Mouse (Mus musculus): ENCODE measurements around the gene Ube2l3. TPM values are rescaled to one million over a fixed set of nuclear protein-coding genes. Genes with fewer than 3 reads are reported as not detected.
"Not testable (repeated sequence)": the region's sequence is repeated elsewhere in the genome, so short reads cannot be mapped to it uniquely, and the experiment has no call there.

Ube2l3 gene
- polyA plus RNA-seq, 1 experiment = 11.7 TPM

GRCm38 (mm10) chr16:17168049-17168448, 34.4 kb downstream of the Ube2l3 start:
- H3K4me3 ChIP-seq (replicated peaks) = no peak overlapping the region
- TF ChIP-seq GATA1 (IDR thresholded peaks at IDR 0.05; ENCODE audit: low read length) (no peak), TAL1 (IDR thresholded peaks at IDR 0.05; ENCODE audit: low read length) (no peak)
- peaks cover 92% of the 10 kb centered on the region for H3K36me3 ChIP-seq (ENCODE audit: control insufficient read depth)
- no peaks in the 10 kb centered on the region for H3K4me1 ChIP-seq (ENCODE audit: control insufficient read depth)
- no peaks in the 10 kb centered on the region for H3K9me3 ChIP-seq (ENCODE audit: control insufficient read depth, low read length)
- H3K27me3 ChIP-seq (ENCODE audit: control insufficient read depth) = no peaks in the 10 kb centered on the region

GRCm38 (mm10) chr16:17167179-17167578, 35.3 kb downstream of the Ube2l3 start:
- Histone ChIP-seq H3K36me3 (ENCODE audit: control insufficient read depth) (peaks cover 90% of the 10 kb centered on the region), H3K4me1 (ENCODE audit: control insufficient read depth) (no peaks in the 10 kb centered on the region), H3K27me3 (ENCODE audit: control insufficient read depth) (no peaks in the 10 kb centered on the region), H3K4me3 (replicated peaks) (no peak overlapping the region), H3K9me3 (ENCODE audit: control insufficient read depth, low read length) (no peaks in the 10 kb centered on the region)
- no peak for TF ChIP-seq TAL1 (IDR thresholded peaks at IDR 0.05; ENCODE audit: low read length)
- TF ChIP-seq GATA1 (IDR thresholded peaks at IDR 0.05; ENCODE audit: low read length) = no peak

GRCm38 (mm10) chr16:17165478-17165877, 37.0 kb downstream of the Ube2l3 start:
- H3K4me1 ChIP-seq (ENCODE audit: control insufficient read depth); H3K27me3 ChIP-seq (ENCODE audit: control insufficient read depth); H3K9me3 ChIP-seq (ENCODE audit: control insufficient read depth, low read length); H3K4me3 ChIP-seq (replicated peaks): not testable (repeated sequence)
- peaks cover 84% of the 10 kb centered on the region for H3K36me3 ChIP-seq (ENCODE audit: control insufficient read depth)

GRCm38 (mm10) chr16:17154346-17154745, 48.1 kb downstream of the Ube2l3 start:
- Histone ChIP-seq H3K36me3 (ENCODE audit: control insufficient read depth) (peaks cover 85% of the 10 kb centered on the region), H3K27me3 (ENCODE audit: control insufficient read depth) (no peaks in the 10 kb centered on the region), H3K4me3 (replicated peaks) (no peak overlapping the region), H3K4me1 (ENCODE audit: control insufficient read depth) (no peaks in the 10 kb centered on the region), H3K9me3 (ENCODE audit: control insufficient read depth, low read length) (no peaks in the 10 kb centered on the region)
- no peak for TF ChIP-seq GATA1 (IDR thresholded peaks at IDR 0.05; ENCODE audit: low read length)
- TF ChIP-seq TAL1 (IDR thresholded peaks at IDR 0.05; ENCODE audit: low read length) = no peak

GRCm38 (mm10) chr16:17151874-17152273, 50.6 kb downstream of the Ube2l3 start:
- Histone ChIP-seq H3K4me1 (ENCODE audit: control insufficient read depth) (peaks cover 17% of the 10 kb centered on the region), H3K9me3 (ENCODE audit: control insufficient read depth, low read length) (no peaks in the 10 kb centered on the region), H3K27me3 (ENCODE audit: control insufficient read depth) (peaks cover 8% of the 10 kb centered on the region), H3K4me3 (replicated peaks) (no peak overlapping the region), H3K36me3 (ENCODE audit: control insufficient read depth) (peaks cover 60% of the 10 kb centered on the region)
- TF ChIP-seq GATA1 (IDR thresholded peaks at IDR 0.05; ENCODE audit: low read length) = no peak
- TF ChIP-seq TAL1 (IDR thresholded peaks at IDR 0.05; ENCODE audit: low read length) = no peak

- Histone ChIP-seq H3K36me3 (ENCODE audit: control insufficient read depth) (peaks cover 48% of the 10 kb centered on the region), H3K4me3 (replicated peaks) (no peak overlapping the region), H3K4me1 (ENCODE audit: control insufficient read depth) (peaks cover 20% of the 10 kb centered on the region), H3K27me3 (ENCODE audit: control insufficient read depth) (peaks cover 8% of the 10 kb centered on the region), H3K9me3 (ENCODE audit: control insufficient read depth, low read length) (no peaks in the 10 kb centered on the region)
- TF ChIP-seq TAL1 (IDR thresholded peaks at IDR 0.05; ENCODE audit: low read length) (no peak), GATA1 (IDR thresholded peaks at IDR 0.05; ENCODE audit: low read length) (no peak)
Observed at GRCm38 (mm10) chr16:17150520-17151258, 51.8 kb downstream of the Ube2l3 start.

- no peaks in the 10 kb centered on the region for H3K9me3 ChIP-seq (ENCODE audit: control insufficient read depth, low read length)
- H3K4me3 ChIP-seq (replicated peaks) = peak overlapping the region; percentile 66
- H3K27me3 ChIP-seq (ENCODE audit: control insufficient read depth) = peaks cover 8% of the 10 kb centered on the region
- H3K36me3 ChIP-seq (ENCODE audit: control insufficient read depth) = peaks cover 25% of the 10 kb centered on the region
- H3K4me1 ChIP-seq (ENCODE audit: control insufficient read depth) = peaks cover 23% of the 10 kb centered on the region
- TF ChIP-seq TAL1 (IDR thresholded peaks at IDR 0.05; ENCODE audit: low read length) = no peak
- no peak for TF ChIP-seq GATA1 (IDR thresholded peaks at IDR 0.05; ENCODE audit: low read length)
Observed at GRCm38 (mm10) chr16:17148084-17148483, 54.4 kb downstream of the Ube2l3 start.

- Histone ChIP-seq H3K36me3 (ENCODE audit: control insufficient read depth) (peaks cover 19% of the 10 kb centered on the region), H3K9me3 (ENCODE audit: control insufficient read depth, low read length) (no peaks in the 10 kb centered on the region), H3K27me3 (ENCODE audit: control insufficient read depth) (peaks cover 8% of the 10 kb centered on the region), H3K4me3 (replicated peaks) (peak overlapping the region; percentile 66), H3K4me1 (ENCODE audit: control insufficient read depth) (peaks cover 23% of the 10 kb centered on the region)
- no peak for TF ChIP-seq GATA1 (IDR thresholded peaks at IDR 0.05; ENCODE audit: low read length)
- TF ChIP-seq TAL1 (IDR thresholded peaks at IDR 0.05; ENCODE audit: low read length) = no peak
Observed at GRCm38 (mm10) chr16:17147391-17147929, 55.0 kb downstream of the Ube2l3 start.

GRCm38 (mm10) chr16:17146772-17147235, 55.6 kb downstream of the Ube2l3 start, which contains the start of gene Ccdc116:
Gene Ccdc116, minus strand, starts transcription at chr16:17147229.
- no peak for TF ChIP-seq TAL1 (IDR thresholded peaks at IDR 0.05; ENCODE audit: low read length)
- no peak for TF ChIP-seq GATA1 (IDR thresholded peaks at IDR 0.05; ENCODE audit: low read length)
- H3K9me3 ChIP-seq (ENCODE audit: control insufficient read depth, low read length) = no peaks in the 10 kb centered on the region
- H3K4me1 ChIP-seq (ENCODE audit: control insufficient read depth) = peaks cover 23% of the 10 kb centered on the region
- H3K27me3 ChIP-seq (ENCODE audit: control insufficient read depth) = peaks cover 8% of the 10 kb centered on the region
- peak within 1 kb of the TSS; percentile 66 for H3K4me3 ChIP-seq (replicated peaks)
- H3K36me3 ChIP-seq (ENCODE audit: control insufficient read depth) = peaks cover 12% of the 10 kb centered on the region
